Mouse (Mus musculus): Measurements from ENCODE around the gene Ttll4.

The Ttll4 gene

DNA sequence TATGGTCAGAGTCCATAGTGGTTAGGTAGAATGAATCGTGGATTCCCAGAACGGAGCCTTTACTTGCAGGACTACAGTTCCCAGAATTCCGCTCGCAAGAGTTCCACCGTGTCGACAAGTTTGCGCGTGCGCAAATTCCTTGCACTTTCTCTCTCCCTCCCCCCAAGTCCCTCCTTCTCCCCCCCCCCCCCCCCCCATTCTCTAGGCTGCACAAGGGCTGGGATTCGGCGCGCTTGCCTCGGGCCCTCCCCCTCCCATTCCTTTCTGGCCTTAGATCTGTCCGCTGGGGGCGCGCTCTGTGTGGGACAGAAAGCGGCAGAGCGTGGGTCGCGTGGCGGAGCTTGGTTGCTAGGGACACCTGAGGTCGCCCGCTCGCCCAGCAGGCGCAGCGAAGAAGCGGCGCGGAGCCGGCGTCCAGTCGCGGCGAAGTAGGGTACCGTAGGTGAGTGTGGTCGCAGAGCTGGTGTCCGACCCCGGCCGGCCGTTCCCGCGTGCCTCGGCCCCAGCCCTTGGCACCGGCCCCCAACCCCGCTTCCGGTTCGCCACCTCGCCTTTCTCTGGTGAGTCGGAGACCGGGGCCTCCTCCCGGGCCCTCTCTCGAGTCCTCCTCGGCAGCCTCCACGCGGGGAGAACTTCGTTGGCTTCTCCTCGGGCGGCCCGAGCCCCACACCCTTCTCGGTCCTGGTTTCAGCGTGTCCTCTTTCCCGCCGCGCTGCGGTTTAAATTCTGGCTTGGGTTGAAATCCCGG is at the start of gene Ttll4:
Gene Ttll4 (plus strand): TSS at position 298 of the 748 bp plus-strand sequence.
- peak; percentile 98 for DNase-seq (ENCODE audit: low read depth, low spot score)

DNA sequence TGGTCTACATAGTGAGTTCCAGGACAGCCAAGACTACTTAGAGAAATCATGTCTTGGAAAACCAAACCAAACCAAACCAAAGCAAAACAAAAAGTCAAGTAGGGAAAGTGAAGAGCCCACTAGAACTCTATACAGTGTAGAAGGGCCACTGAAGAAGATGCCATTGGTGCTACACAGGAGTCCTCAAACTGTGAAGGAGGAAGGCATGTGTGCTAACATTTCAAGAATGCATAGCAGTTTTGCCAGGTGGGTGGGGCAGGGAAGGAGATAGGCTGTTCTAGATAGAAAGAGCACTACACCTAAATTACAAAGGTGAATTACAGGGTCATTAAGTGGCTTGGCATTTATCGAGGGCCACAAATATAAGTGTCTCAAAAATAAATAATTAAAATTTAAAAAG is 37.4 kb upstream of the Ttll4 start:
- no peak for DNase-seq (ENCODE audit: low read depth, low spot score)

DNA sequence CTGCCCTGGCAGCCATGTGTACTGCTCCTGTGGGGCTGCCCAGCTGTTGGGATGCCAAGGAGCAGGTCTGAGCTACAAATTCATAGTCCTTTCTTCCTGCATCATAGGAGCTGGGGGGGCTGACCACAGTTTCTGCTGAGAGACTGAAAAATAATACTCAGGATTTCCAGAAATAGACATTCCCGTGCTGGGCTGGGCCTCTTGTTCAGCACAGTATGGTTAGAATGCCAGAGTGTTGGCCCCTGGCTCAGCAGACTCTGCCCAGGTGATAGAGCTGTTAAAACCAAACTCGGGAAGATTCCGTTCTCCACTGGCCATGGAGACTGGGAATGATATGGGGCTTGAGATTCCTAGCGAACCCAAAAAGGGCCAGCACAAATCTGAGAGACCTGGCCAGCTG is 35.5 kb upstream of the Ttll4 start:
- DNase-seq (ENCODE audit: low read depth, low spot score), result no peak

- DNase-seq (ENCODE audit: low read depth, low spot score), result no peak
These were observed 33.5 kb upstream of the Ttll4 start for GRCm38 (mm10) chr1:74628001-74628400.

- DNase-seq (ENCODE audit: low read depth, low spot score), result no peak
These were observed 28.8 kb upstream of the Ttll4 start for GRCm38 (mm10) chr1:74632734-74633133.

DNA sequence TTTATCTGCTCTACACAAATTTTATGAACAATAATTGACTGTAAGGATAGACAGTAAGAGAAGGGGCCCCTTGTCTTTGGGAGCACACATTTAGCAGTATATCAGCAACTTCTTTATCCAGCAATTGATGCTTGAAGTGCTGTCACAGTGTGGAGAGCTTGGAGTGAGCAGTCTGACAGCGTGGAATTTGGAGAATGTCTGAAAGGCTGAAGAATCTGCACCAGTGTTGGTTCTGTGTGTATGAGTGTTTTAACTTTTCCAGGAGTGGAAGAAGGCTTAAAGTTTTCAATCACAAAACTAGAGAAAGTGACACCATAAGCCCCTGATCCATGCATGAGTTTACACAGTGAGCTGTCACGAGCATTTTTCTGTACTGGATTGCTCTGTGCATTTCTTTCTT is 18.0 kb upstream of the Ttll4 start:
- DNase-seq (ENCODE audit: low read depth, low spot score), result no peak

DNA sequence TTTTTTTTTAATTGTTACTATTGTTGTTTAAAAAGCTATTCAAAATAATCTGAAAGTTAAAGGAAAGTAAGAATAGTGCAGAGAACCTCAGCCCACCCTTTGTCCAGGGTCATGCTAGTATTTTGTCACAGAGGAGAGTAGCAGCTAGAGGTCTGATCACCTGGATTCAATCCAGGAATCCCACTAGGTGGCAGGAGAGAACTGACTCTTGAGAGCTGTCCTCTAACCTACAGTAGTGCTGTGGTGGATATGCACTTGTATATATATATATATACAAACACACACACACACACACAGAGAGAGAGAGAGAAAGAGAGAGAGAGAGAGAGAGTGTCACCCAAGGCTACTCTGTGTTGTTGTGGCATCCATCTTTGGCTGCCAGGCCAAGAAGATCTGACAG is 17.6 kb upstream of the Ttll4 start:
- peak; percentile 50 for DNase-seq (ENCODE audit: low read depth, low spot score)

DNA sequence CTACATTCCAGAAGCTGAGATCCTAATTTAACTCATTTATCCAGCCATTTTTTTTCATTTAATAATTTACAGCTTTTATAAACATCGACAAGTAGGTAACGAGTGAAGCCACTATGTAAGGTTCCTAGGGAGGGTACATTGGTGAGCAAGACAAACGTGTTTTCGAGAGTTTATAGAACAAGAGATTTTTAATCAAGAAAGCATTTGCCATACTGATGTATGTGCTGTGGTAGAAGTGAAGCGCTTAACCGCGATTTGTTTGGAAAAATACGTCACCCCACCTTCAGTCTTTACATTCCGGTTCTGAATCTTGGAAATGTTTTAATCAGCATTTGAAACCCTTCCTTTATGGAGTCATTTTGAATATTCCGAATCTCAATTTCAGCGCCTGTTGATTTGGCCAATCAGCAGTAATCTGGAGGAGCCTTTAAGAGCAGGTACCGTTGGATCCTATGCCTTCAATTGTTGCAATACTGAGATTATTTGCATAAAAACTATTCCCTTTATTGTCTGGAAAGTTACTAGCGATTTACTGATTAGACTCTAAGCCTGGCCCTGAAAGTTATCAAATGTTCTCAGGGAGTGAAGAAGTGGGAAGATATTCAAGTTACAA is 814 bp downstream of the Ttll4 start:
- DNase-seq (ENCODE audit: low read depth, low spot score), result peak; percentile 18

DNA sequence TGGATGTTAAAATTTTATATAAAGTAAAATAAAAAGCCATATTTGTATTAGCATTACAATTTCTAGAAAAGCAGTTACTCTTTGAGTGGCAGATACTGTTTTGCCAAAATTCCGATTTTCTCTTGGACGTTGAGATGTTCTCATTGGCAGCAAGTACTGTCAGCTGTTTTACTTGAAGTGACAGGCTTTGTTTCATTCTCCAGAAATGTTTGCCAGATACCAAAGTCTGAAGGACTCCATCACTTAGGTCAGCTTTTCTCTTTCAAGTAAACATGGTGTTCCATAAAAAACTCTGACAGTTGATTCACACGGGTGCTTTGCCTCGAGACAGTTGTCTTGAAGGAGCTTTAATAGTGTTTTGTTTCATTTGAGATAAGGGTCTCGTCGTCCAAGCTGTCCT is 3.6 kb downstream of the Ttll4 start:
- DNase-seq (ENCODE audit: low read depth, low spot score), result no peak

- DNase-seq (ENCODE audit: low read depth, low spot score), result no peak
These were observed 6.8 kb downstream of the Ttll4 start for GRCm38 (mm10) chr1:74668371-74668770.

DNA sequence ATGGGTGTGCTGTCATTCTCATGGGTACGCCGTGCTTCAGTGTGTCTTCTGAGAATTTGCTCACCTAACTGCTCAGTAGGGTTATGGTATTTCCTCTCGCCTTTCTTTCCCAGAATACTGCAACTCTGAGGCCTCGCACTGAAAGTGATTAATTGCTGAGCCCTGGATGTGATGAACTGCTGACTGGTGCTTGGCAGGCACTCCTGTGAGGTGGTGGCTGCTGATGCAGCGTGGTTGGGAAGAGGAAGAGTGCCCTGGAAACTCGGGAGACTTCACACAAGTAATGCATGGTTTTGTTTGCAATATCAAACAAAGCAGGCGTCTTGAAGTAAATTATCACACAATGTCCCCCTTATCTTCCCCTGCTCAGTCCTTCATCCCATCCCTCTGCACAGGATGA is 11.2 kb downstream of the Ttll4 start:
- no peak for DNase-seq (ENCODE audit: low read depth, low spot score)

DNA sequence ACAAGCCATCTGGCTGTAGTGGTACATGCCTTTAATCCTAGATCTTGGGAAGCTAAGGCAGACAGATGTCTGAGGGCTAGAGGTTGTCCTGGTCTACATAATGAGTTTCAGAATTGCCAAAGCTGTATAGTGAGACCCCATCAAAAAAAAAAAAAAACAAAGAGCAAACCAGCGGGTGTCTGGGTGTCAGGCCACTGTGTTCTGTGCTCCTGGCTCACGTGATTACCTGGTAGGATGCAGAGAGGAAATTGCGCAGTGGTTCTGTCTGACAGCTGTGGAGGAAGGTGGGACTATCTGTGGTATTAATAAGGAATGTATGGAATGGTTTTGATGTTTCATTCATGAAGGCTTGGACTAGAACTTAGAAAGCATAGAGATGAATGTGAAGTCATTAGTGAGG is 15.3 kb downstream of the Ttll4 start:
- no peak for DNase-seq (ENCODE audit: low read depth, low spot score)

DNA sequence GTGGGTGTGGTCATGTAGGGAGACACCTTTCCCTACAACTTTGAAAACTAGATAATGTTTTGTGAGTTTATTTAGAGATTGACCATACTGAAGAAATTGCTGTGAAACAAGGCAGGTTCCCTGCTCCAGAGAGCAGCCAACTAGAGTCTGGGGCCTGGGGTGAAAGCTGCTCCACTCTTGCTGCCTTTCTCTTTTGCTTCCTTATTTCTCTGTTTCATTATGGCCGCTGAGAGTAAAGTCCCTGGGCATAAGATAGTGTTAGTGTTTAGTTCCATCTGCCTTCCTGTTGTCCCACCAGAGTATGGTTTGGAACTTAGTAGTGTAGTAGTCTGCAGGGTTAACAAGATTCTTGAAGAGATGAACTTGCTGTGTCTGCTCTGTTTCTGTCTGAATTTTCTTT is 16.3 kb downstream of the Ttll4 start:
- DNase-seq (ENCODE audit: low read depth, low spot score), result no peak

GRCm38 (mm10) chr1:74687131-74687530 is 25.6 kb downstream of the Ttll4 start:
- DNase-seq (ENCODE audit: low read depth, low spot score), result no peak

DNA sequence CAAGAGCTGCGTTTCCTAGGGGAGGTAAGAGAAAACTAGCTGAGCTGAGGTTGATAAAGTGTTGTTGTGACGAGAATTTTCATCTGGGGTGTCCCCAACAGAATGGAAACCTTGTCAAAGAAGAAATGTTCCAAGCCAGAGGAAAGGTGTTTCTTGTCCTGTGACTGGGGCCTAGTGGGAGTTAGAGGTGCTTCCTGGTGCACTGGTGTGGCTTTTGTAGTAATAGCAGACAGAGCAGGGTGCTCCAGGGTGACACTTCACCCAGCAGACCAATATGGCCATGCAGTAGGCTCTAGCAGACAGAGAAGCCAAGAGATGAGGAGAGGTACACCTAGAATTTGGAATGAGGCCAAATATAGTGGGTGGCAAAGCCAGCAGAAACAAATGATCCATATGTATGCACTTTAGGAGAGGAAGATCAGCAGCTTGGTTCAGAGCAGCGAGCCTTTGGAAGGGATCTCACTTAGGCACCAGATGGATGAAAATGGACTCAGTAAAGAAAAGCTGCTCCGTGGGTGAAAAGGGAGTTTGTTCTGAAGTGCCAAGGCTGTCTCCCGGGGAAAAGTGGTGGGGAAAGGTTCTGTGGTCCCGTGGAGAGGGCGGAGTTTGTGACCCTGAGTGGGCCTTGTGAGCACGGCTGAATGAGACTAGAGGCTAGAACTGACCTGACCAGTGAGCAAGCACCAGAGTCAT is 32.5 kb downstream of the Ttll4 start:
- DNase-seq (ENCODE audit: low read depth, low spot score), result no peak

DNA sequence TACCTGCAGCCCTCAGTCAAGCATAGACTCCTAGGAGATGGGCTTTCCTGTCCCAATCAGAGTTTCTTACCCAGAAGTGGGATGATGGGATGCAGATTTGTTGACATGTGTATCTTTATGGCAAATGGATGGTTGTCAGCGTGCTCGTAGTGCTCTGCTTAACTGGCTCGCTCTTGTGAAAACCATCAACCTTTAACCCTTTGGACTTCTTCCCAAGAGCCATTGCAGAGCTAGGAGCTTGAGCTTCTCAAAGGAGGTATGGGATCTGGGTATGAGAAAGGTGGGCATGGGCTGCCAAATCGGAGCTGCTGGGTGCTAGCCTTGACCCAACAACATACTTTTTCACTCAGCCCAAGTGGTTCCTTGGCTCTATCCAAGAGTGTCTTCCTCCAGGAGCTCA is 34.3 kb downstream of the Ttll4 start:
- DNase-seq (ENCODE audit: low read depth, low spot score), result no peak

- no peak for DNase-seq (ENCODE audit: low read depth, low spot score)
These were observed 35.9 kb downstream of the Ttll4 start for GRCm38 (mm10) chr1:74697416-74697815.

DNA sequence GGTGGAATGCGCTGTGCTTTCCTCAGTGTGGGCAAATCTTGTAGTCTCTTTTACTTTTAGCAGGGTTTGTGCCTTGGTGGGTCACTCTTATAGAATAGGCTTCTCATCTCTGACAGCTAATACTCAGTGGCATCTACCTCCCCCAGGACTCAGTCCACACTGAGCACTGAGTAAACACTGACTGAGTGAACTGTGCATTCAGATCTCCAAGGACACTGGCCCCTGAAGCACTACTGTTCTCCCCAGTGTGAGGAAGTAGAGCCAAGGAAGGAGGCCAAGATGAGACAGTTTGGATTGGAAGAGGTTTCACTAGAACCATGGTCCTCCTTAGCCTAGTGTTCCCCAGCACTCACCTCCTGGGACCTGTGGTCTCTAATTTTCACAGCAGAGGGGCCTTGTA is 36.8 kb downstream of the Ttll4 start:
- no peak for DNase-seq (ENCODE audit: low read depth, low spot score)

DNA sequence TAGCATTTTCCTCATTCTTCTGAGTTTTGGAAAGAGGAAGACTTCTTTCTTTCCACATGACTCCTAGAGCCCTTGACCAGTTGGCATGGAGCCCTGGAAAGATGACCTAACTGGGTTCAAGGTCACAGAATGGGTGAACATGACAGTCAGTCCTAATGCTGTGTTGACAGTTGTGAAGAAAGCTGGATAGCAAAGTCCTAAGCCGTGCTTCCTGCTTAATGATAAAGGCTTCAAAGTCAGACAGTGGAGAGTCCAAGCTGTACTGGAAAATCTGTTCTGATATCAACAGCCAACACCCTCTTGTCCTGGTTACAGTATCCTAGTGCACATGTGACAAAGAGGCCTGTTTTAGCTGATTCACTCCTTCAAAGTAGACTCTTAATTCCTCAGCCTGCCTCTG is 37.2 kb downstream of the Ttll4 start:
- no peak for DNase-seq (ENCODE audit: low read depth, low spot score)

GRCm38 (mm10) chr1:74702142-74702553 is 40.6 kb downstream of the Ttll4 start:
- no peak for DNase-seq (ENCODE audit: low read depth, low spot score)

- DNase-seq (ENCODE audit: low read depth, low spot score), result no peak
These were observed 42.6 kb downstream of the Ttll4 start for GRCm38 (mm10) chr1:74704156-74704555.

DNA sequence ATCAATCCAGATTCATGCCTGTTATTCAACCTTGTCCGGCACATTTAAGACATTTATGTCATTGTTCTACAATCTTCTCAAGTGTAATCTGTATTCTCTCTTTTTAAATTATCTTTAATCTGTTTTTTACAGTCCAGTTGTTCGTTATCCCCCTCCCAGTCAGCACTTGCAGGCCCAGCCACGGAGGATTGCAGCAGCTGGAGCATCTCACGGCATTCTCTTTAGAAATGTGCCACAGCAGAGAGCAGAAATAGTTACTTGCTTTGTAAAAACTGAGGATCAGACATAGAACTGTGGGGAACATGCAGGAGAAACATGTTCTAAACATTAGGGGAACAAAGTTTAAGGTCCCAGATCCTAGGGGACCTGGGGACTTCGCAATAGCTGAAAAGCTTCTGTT is 43.5 kb downstream of the Ttll4 start:
- DNase-seq (ENCODE audit: low read depth, low spot score), result no peak

- DNase-seq (ENCODE audit: low read depth, low spot score), result peak; percentile 50
These were observed 48.0 kb downstream of the Ttll4 start for GRCm38 (mm10) chr1:74709566-74709965.
